Mouse (Mus musculus): ENCODE data around the gene Gm21954.

GRCm38 (mm10) chr3:55481140-55481539, 9.1 kb upstream of the Gm21954 start:
- TF ChIP-seq POLR2A (IDR thresholded peaks at IDR 0.05; ENCODE audit: extremely low read depth, insufficient read depth, low read length): no peak
- TF ChIP-seq CTCF (IDR thresholded peaks at IDR 0.05; ENCODE audit: low read depth, low read length): no peak
